Mouse (Mus musculus) spleen, adult 2 months (tissue): ENCODE measurements around the gene Fgf9. TPM values are rescaled to one million over a fixed set of nuclear protein-coding genes. Genes with fewer than 3 reads are reported as not detected.

ENCODE experiments used
- DNase-seq, 2 experiments: peaks; one replicate each; pipeline versions ENCODE4 v3.0.0 to v3.0.0-alpha.2; 2012 to 2021; ENCODE audit warnings: low spot score in 2 of 2, low read depth in 1 of 2
- H3K27ac ChIP-seq: fragments of 200-500 bp; 2 replicates; pipeline ENCODE4 v1.5.1; 2012; ENCODE audit warnings: low read length, inconsistent platforms; ENCODE audit not compliant: insufficient read depth
- H3K27me3 ChIP-seq: fragments of 200-500 bp; 2 replicates; pipeline ENCODE4 v1.6.1; 2012; ENCODE audit warnings: mild to moderate bottlenecking, moderate library complexity, low read length, inconsistent platforms; ENCODE audit not compliant: control insufficient read depth, insufficient read depth
- H3K36me3 ChIP-seq: fragments of 200-500 bp; 2 replicates; pipeline ENCODE4 v1.6.1; 2012; ENCODE audit warnings: mild to moderate bottlenecking, low read length, inconsistent platforms; ENCODE audit not compliant: control insufficient read depth, insufficient read depth
- H3K4me1 ChIP-seq: fragments of 200-500 bp; 2 replicates; pipeline ENCODE4 v1.6.1; 2011; ENCODE audit warnings: inconsistent platforms; ENCODE audit not compliant: control insufficient read depth, insufficient read depth, insufficient read length
- H3K4me3 ChIP-seq: fragments of 200-500 bp; 2 replicates; pipeline ENCODE4 v1.5.1; 2011; ENCODE audit warnings: mild to moderate bottlenecking, inconsistent platforms; ENCODE audit not compliant: insufficient read depth, insufficient read length; ENCODE audit errors: extremely low read depth
- CTCF ChIP-seq: fragments of 200-500 bp; IDR thresholded peaks from 2 replicates; pipeline ENCODE4 v1.5.1; 2011; ENCODE audit warnings: mild to moderate bottlenecking, inconsistent platforms; ENCODE audit not compliant: insufficient read depth, insufficient read length, insufficient replicate concordance; ENCODE audit errors: extremely low read depth
- POLR2A ChIP-seq: fragments of 200-500 bp; IDR thresholded peaks from 2 replicates; pipeline ENCODE4 v1.6.1; 2011; ENCODE audit warnings: low read depth, low read length, inconsistent platforms
- WGBS: fragments of 180-500 bp; shearing (Covaris S2); methylation state at CpG from one replicate; pipeline ENCODE4 v1.1.7; 2018; 5-methylcytosine and 5-hydroxymethylcytosine counted together
- polyA plus RNA-seq: library from polyadenylated mRNA; depleted of rRNA; stranded (reverse); fragments of >200 nt; gene quantifications from 2 replicates; pipeline ENCODE4 v1.2.3, GENCODE M21; 2012; rRNA removed

Fgf9 gene
- not detected in 2 replicates for polyA plus RNA-seq

DNA sequence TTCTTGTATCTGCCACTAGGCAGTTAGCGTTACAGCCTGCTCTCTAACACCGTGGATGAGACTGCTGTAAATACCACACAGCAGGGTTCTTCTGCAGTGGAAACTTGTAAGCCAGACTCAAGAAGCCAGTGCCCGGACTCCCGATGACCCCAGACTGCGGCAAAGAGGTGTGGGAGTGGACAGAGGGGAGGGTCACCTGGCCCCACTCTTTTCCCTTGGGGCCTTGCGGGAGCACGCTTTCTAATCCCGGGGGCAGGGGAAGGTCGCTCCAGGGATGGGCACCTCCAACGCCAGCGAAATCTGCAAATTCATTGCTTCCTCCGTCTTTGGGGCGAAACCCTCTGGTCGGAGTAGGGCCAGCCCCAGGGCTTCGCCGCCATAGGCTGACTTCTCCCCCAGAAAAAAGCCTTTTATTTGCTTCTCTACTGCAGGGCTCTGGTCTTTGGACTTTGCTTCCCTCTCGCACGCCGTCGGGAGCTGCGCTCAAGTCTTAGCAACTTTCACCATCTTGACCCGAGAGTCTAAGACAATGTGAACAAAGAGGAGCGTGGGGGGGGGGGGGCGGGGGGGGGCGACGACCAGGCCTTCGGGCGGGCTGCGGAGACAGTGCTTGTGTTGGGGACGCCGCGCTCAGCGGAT, at the start of gene Fgf9:
Gene Fgf9, plus strand, starts transcription at position 67 of the 639 bp plus-strand sequence.
- TF ChIP-seq CTCF = no peak
- TF ChIP-seq POLR2A = no peak
- Histone ChIP-seq H3K36me3 (no peaks in the 10 kb centered on the region), H3K4me3 (peak within 1 kb of the TSS; percentile 10), H3K27ac (no peak within 1 kb of the TSS), H3K4me1 (peaks cover 16% of the 10 kb centered on the region), H3K27me3 (peaks cover 41% of the 10 kb centered on the region)
- DNase-seq = no peak
- WGBS = 2% methylated on average over 33 of the region's 33 CpGs

DNA sequence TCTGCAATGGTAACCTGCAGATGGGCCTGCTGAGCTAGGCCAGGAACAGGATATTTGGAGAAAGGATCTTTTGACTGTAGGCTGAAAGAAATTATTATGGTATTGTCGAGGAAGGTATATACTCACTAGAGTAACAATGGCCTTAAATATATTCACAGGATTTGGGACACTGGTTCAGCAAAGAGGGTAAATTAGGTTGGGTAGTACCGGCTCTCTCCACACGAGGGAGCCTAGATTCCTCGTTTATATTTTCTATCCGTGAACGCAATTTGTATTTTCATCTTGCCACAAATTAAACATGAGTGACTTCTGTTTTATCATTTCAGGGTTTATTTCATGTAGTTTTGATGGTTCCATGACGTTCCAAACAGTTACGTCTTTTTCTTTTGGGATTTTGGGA, 35.8 kb upstream of the Fgf9 start:
- Histone ChIP-seq H3K27me3 (no peaks in the 10 kb centered on the region), H3K36me3 (no peaks in the 10 kb centered on the region), H3K4me1 (no peaks in the 10 kb centered on the region), H3K27ac (no peak overlapping the region), H3K4me3 (no peak overlapping the region)
- peak in 1 of 2 experiments; percentile 13 for DNase-seq
- 12% methylated on average over 8 of the region's 8 CpGs for WGBS
- TF ChIP-seq POLR2A = no peak
- TF ChIP-seq CTCF = peak; percentile 4; the same call in 1 of the 2 replicates

GRCm38 (mm10) chr14:58036174-58036573, 34.2 kb upstream of the Fgf9 start:
- Histone ChIP-seq H3K36me3 (no peaks in the 10 kb centered on the region), H3K27ac (no peak overlapping the region), H3K4me3 (no peak overlapping the region), H3K4me1 (no peaks in the 10 kb centered on the region), H3K27me3 (no peaks in the 10 kb centered on the region)
- DNase-seq = no peak
- no peak for TF ChIP-seq CTCF
- 58% methylated on average over 6 of the region's 6 CpGs for WGBS

GRCm38 (mm10) chr14:58046639-58047284, 23.6 kb upstream of the Fgf9 start:
- no peaks in the 10 kb centered on the region for H3K4me1 ChIP-seq
- DNase-seq = no peak
- no peaks in the 10 kb centered on the region for H3K36me3 ChIP-seq
- no peak for TF ChIP-seq CTCF
- TF ChIP-seq POLR2A = no peak
- no peak overlapping the region for H3K4me3 ChIP-seq
- 71% methylated on average over 4 of the region's 4 CpGs for WGBS
- H3K27ac ChIP-seq = no peak overlapping the region
- no peaks in the 10 kb centered on the region for H3K27me3 ChIP-seq

DNA sequence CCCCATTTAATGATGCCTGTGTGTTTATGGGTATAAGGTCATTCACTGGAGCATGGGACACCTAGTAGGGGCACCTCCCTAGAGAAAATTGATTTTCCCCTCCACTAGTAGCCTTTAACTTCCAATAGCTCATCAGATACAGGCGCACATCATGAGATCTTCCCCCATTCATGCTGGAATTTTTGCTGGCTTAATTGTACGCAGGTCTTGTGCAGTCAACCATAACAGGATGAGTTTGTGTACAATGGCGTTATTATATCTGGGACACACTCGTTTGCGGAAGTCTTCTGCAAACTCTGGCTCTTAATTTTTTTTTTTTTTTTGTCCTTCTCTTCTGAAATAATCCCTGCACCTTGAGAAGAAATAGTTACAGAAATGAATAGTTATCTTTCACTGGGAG, 19.7 kb upstream of the Fgf9 start:
- H3K4me1 ChIP-seq = no peaks in the 10 kb centered on the region
- H3K27ac ChIP-seq = no peak overlapping the region
- TF ChIP-seq CTCF (no peak), POLR2A (no peak)
- no peaks in the 10 kb centered on the region for H3K36me3 ChIP-seq
- H3K27me3 ChIP-seq = no peaks in the 10 kb centered on the region
- H3K4me3 ChIP-seq = no peak overlapping the region
- DNase-seq = no peak
- 93% methylated on average over 5 of the region's 5 CpGs for WGBS

GRCm38 (mm10) chr14:58067586-58067985, 2.8 kb upstream of the Fgf9 start:
- no peak for DNase-seq
- whole genome bisulfite sequencing = 67% methylated on average over 2 of the region's 2 CpGs
- Histone ChIP-seq H3K4me1 (peaks cover 5% of the 10 kb centered on the region), H3K27ac (no peak overlapping the region), H3K27me3 (peaks cover 15% of the 10 kb centered on the region), H3K36me3 (no peaks in the 10 kb centered on the region), H3K4me3 (no peak overlapping the region)
- no peak for TF ChIP-seq POLR2A
- TF ChIP-seq CTCF = no peak

DNA sequence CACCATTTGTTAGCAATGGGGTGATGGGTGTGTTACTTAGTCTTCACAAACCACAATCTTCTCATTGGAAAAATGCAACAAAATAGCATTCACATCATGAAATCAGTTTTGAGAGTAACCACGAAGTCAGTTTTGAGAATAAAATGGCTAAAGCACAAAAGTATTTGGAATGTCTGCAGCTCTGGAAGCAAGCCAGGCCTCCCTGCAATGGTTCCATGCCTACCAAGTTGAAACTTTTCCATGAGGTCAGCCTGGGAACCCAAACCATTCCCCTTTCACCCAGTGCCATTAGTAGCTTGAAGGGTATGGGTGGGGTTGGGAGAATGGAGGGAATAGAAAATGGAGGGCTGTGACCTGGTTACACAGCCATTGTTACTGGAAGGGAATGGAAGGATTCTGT, 1.7 kb upstream of the Fgf9 start:
- 90% methylated on average over 1 of the region's 1 CpGs for WGBS
- no peaks in the 10 kb centered on the region for H3K36me3 ChIP-seq
- H3K4me1 ChIP-seq = peaks cover 7% of the 10 kb centered on the region
- no peak overlapping the region for H3K27ac ChIP-seq
- peaks cover 22% of the 10 kb centered on the region for H3K27me3 ChIP-seq
- no peak for TF ChIP-seq CTCF
- no peak for TF ChIP-seq POLR2A
- DNase-seq = no peak
- no peak overlapping the region for H3K4me3 ChIP-seq
